Mouse (Mus musculus) limb, embryonic 13.5 days (tissue): ENCODE measurements around the gene Ube3b. TPM values are rescaled to one million over a fixed set of nuclear protein-coding genes. Genes with fewer than 3 reads are reported as not detected.

ENCODE experiments used
- ATAC-seq: fragments of 200-750 bp; cut with Nextera tagmentation; 2 replicates; pipeline ENCODE4 v1.8.0; 2017; ENCODE audit warnings: low read depth, moderate number of reproducible peaks, moderate TSS enrichment; ENCODE audit not compliant: low FRiP score
- H3K27ac ChIP-seq: fragments of 300-500 bp; sonication (generic); 2 replicates; pipeline ENCODE4 v1.5.1; 2015; ENCODE audit warnings: inconsistent platforms, mild to moderate bottlenecking, moderate library complexity
- H3K27me3 ChIP-seq: fragments of 300-500 bp; sonication (generic); 2 replicates; pipeline ENCODE4 v1.6.1; 2015; ENCODE audit warnings: mild to moderate bottlenecking, inconsistent platforms
- H3K36me3 ChIP-seq: fragments of 300-500 bp; sonication (generic); 2 replicates; pipeline ENCODE4 v1.6.1; 2015; ENCODE audit warnings: inconsistent platforms, mild to moderate bottlenecking, moderate library complexity
- H3K4me1 ChIP-seq: fragments of 300-500 bp; sonication (generic); 2 replicates; pipeline ENCODE4 v1.6.1; 2015; ENCODE audit warnings: inconsistent platforms
- H3K4me2 ChIP-seq: fragments of 300-500 bp; sonication (generic); replicated peaks from 2 replicates; pipeline ENCODE4 v1.6.1; 2015; ENCODE audit warnings: inconsistent platforms, mild to moderate bottlenecking, moderate library complexity
- H3K4me3 ChIP-seq: fragments of 300-500 bp; sonication (generic); 2 replicates; pipeline ENCODE4 v1.5.1; 2015; ENCODE audit warnings: moderate library complexity, mild to moderate bottlenecking, inconsistent platforms
- H3K9ac ChIP-seq: fragments of 300-500 bp; sonication (generic); 2 replicates; pipeline ENCODE4 v1.6.1; 2015; ENCODE audit warnings: mild to moderate bottlenecking, inconsistent platforms
- H3K9me3 ChIP-seq: fragments of 300-500 bp; sonication (generic); 2 replicates; pipeline ENCODE4 v1.6.1; 2016; ENCODE audit warnings: inconsistent platforms
- WGBS: fragments of 180-500 bp; shearing (Covaris S2); methylation state at CpG from one replicate; pipeline ENCODE4 v1.1.7; 2015; 5-methylcytosine and 5-hydroxymethylcytosine counted together
- polyA plus RNA-seq: library from polyadenylated mRNA; unstranded; fragments of >200 nt; fragmentation: Nextera tagmentation; extraction: Ambion mirVana; gene quantifications from 2 replicates; pipeline ENCODE4 v1.2.1, GENCODE M21; 2015

The Ube3b gene
- polyA plus RNA-seq, 1 experiment from 2014 or later, result 46.0 TPM

DNA sequence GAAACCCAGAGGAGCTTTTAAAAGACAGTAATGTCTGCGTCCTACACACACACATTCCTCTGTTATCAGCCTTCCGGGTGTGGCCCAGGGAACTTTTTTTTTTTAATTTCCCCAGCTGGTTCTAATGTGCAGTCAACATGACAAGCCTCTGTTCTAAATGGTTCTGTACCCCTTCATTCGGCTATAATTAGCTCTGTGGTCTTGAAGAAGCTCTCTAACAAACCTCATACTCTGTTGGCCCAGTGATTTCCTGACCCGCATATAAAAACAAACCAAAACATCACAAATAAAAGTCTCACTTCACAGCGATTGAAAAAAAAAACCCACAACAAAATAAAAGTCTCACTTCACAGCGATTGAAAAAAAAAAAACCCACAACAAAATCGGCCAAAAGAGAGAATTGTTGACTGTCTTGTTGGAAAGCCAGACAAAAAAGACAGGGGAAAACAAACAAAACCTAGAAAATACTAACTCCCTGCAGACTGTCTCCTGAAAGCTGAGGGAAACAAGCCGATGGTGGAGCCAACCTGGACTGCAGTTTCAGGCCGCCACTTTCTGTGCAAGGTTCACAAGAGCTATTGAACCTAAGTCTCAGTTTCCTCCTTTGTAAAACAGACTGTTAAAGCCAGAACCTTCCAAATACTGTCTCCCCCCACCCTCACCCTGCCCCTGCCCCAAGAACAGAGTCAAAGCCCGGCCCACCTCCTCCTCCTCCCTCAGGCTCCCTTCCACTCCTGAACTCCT lies 2.1 kb upstream of the Ube3b start:
- 61% methylated on average over 10 of the region's 10 CpGs for WGBS
- no peak for ATAC-seq
- Histone ChIP-seq H3K27me3 (no peaks in the 10 kb centered on the region), H3K4me2 (peak overlapping the region; percentile 94), H3K4me3 (peak overlapping the region; percentile 91), H3K9me3 (no peaks in the 10 kb centered on the region), H3K9ac (peak overlapping the region; percentile 95), H3K36me3 (peaks cover 34% of the 10 kb centered on the region), H3K4me1 (peaks cover 53% of the 10 kb centered on the region), H3K27ac (peak overlapping the region; percentile 15; the same call in 1 of the 2 replicates)

DNA sequence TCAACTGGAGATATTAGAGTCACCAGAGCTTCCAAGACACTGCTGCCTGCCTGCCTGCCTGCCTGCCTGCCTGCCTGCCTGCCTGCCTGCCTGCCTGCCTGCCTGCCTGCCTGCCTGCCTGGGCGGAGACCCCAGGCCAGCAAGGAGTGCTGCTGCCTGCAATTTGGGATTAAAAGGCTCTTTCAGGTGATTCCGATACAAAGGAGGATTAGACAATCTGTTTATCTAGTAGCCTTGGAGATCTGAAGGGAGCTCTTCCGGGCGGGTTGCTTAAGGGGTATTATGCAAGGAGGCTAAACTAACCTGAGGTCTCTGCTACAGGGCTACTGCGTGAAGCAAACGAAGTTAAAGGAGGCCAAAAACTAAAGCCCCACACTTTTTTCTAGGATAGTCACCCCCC lies 1.5 kb upstream of the Ube3b start:
- WGBS, result 47% methylated on average over 6 of the region's 6 CpGs
- Histone ChIP-seq H3K4me2 (peak overlapping the region; percentile 94), H3K27me3 (no peaks in the 10 kb centered on the region), H3K9ac (peak overlapping the region; percentile 95), H3K27ac (peak overlapping the region; percentile 15; the same call in 1 of the 2 replicates), H3K4me3 (peak overlapping the region; percentile 91), H3K36me3 (peaks cover 31% of the 10 kb centered on the region), H3K9me3 (no peaks in the 10 kb centered on the region), H3K4me1 (peaks cover 47% of the 10 kb centered on the region)
- no peak for ATAC-seq

DNA sequence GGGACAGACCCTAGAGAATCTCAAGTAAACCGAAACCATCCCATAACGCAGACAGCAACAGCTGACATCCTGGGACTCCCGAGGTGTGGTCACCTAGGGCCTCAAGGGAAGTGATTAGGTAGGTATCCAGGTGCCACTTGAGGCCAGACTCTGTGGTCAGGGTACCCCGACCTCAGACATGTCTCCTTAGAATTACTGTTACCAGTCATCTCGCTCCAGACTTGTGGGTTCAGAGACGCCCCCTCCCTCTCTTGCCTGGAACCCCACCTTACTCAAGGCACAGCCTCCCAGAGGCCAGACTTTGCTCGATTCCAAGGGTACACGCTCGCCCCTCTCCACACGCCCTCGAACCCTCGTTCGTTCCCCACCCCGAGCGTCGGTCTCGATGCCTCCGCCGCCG lies 644 bp upstream of the Ube3b start:
- Histone ChIP-seq H3K27ac (peak overlapping the region; percentile 75), H3K4me2 (peak overlapping the region; percentile 94), H3K27me3 (no peaks in the 10 kb centered on the region), H3K4me1 (peaks cover 43% of the 10 kb centered on the region), H3K9ac (peak overlapping the region; percentile 95), H3K36me3 (peaks cover 30% of the 10 kb centered on the region), H3K4me3 (peak overlapping the region; percentile 91), H3K9me3 (no peaks in the 10 kb centered on the region)
- 2% methylated on average over 20 of the region's 20 CpGs for WGBS
- peak; percentile 48 for ATAC-seq

DNA sequence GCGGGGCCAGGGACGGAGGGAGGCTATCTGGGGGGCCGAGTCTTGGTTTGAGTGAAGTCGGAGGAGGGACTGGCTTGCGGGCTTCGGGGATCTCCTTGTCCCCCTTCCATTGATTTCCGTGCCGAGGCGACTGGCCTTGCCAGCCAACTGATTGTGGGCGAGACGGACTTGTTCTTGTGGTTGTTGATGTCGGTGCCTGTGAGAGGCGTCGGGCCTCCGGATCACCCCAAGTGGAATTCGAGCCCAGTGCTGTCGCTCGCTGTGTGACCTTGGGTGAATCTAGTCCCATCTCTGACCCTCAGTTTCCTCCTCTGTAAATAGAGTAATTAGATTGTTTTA lies 575 bp downstream of the Ube3b start:
- ATAC-seq, result no peak; the same call in 1 of the 2 replicates
- Histone ChIP-seq H3K27me3 (no peaks in the 10 kb centered on the region), H3K36me3 (peaks cover 30% of the 10 kb centered on the region), H3K27ac (peak overlapping the region; percentile 79), H3K4me2 (peak overlapping the region; percentile 94), H3K4me3 (peak overlapping the region; percentile 91), H3K9ac (peak overlapping the region; percentile 95), H3K9me3 (no peaks in the 10 kb centered on the region), H3K4me1 (peaks cover 43% of the 10 kb centered on the region)
- WGBS, result 0% methylated on average over 18 of the region's 18 CpGs

DNA sequence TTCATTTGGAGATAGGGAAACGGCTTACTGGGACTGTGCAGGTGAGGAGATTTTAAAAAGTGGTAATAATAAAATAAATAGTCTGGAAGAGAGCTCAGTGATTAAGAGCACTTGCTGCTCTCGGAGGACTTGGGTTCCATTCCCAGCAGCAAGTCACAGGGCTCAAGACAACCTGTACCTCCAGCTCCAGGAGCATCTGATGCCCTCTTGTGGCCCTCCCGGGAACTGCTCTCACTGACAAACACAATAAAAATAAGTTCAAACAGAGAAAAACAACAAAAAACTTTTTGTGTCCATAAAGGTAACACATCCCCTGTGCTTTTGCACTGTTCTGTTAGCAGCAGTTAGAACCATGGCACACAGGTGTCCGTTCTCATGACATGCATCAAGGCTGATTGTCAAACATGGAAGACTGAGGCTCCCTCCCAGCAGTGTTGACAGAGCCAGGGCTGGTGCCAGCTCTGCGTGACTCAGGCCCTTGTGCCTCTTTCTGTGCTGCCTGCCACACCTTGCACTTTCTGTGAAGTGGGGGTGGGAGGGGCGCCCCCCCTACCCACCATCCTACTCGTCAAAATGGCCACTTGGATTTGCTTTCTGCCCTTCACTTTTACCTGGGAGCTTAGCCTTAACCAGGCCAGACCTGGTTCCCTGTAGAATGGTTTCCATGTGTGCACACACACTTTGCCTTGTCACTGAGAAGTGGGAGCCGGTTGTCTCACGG lies 2.9 kb downstream of the Ube3b start:
- WGBS, result 78% methylated on average over 9 of the region's 9 CpGs
- Histone ChIP-seq H3K9ac (no peak overlapping the region), H3K36me3 (peaks cover 47% of the 10 kb centered on the region), H3K9me3 (no peaks in the 10 kb centered on the region), H3K4me2 (no peak overlapping the region), H3K4me3 (no peak overlapping the region), H3K4me1 (peaks cover 28% of the 10 kb centered on the region), H3K27ac (no peak overlapping the region), H3K27me3 (no peaks in the 10 kb centered on the region)
- no peak for ATAC-seq

DNA sequence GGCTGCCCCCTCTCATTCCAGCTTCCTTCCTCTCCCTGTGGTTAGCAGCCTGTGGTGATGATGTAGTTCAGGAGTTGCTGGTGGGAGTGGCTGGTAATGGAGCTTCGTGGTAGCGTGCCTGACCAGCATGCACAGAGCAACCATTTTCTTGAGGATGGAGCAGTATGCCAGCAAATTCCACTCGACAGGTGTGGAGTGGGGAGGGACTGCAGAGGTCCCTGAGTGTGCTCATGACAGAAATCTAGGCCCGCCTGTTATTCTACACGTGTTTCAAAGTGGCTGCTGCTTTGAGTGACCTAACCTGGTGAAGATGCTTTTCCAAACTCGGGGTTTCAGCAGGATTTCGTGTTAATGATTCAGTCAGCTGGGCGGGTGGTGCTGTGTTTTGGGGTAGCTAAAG lies 4.0 kb downstream of the Ube3b start:
- no peak for ATAC-seq
- H3K27me3 ChIP-seq, result no peaks in the 10 kb centered on the region
- H3K9me3 ChIP-seq, result no peaks in the 10 kb centered on the region
- H3K27ac ChIP-seq, result no peak overlapping the region
- 92% methylated on average over 8 of the region's 8 CpGs for WGBS
- H3K9ac ChIP-seq, result no peak overlapping the region
- H3K36me3 ChIP-seq, result peaks cover 58% of the 10 kb centered on the region
- no peak overlapping the region for H3K4me2 ChIP-seq
- no peak overlapping the region for H3K4me3 ChIP-seq
- peaks cover 17% of the 10 kb centered on the region for H3K4me1 ChIP-seq

DNA sequence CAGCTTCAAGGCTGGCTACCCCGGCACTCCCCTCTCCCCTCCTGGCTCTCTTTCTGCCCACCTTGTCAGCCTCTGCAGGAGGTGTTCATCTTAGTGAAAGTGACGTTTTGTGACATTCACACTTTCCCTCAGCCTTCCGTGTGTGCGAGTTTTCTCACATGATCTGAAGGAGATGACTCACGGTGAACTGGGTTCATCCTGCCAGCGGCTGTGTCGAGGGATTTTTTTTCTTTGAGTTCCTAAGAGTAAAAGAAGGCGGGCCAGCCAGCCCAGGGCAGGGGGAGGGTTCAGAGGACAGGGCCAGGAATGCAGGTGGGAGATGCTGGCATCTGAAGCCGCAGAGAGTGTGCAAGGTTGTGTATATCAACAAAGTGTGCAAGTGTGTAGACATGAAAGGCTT lies 12.8 kb downstream of the Ube3b start:
- WGBS, result 85% methylated on average over 9 of the region's 9 CpGs
- no peak for ATAC-seq
- Histone ChIP-seq H3K27me3 (no peaks in the 10 kb centered on the region), H3K4me2 (no peak overlapping the region), H3K36me3 (peaks cover 98% of the 10 kb centered on the region), H3K9me3 (no peaks in the 10 kb centered on the region), H3K9ac (no peak overlapping the region), H3K4me3 (no peak overlapping the region), H3K27ac (no peak overlapping the region), H3K4me1 (no peaks in the 10 kb centered on the region)

DNA sequence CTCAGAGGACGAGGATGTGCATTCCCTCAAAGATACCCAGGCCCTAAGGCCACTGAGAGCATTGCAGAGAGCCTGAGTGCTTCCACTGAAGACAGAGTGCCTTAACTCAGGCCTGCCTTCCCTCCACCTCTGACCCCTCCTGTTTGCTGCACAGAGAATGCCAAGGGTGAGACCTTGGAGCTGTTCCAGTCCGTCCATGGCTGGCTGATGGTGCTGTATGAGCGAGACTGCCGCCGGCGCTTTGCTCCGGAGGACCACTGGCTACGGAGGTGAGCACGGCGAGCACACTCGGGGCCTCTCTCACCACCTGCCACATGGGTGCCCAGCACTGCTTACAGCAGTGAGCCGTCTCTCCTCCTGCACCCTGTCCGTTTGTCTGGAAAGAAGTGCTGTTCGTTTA lies 26.2 kb downstream of the Ube3b start:
- Histone ChIP-seq H3K4me3 (no peak overlapping the region), H3K36me3 (peaks cover 100% of the 10 kb centered on the region), H3K9ac (no peak overlapping the region), H3K27ac (no peak overlapping the region), H3K27me3 (no peaks in the 10 kb centered on the region), H3K4me2 (no peak overlapping the region), H3K4me1 (no peaks in the 10 kb centered on the region), H3K9me3 (no peaks in the 10 kb centered on the region)
- ATAC-seq, result no peak
- WGBS, result 88% methylated on average over 14 of the region's 14 CpGs

DNA sequence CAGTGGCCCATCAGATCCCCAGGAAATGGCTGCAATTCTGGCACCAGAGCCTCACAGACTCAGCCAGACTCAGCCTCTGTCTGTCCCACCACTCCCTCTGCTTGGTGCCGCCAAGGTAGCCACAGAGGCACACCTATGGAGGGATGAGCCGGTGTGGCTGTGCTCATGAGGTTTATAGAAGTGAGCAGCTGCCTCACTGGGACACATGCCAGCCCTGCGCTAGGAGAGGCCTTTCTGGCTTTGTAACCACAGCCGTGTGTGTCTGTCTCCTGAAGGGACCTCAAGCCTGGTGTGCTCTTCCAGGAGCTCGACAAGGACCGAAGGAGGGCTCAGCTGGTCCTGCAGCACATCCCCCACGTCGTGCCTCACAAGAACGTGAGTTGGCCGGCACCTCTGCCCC lies 26.9 kb downstream of the Ube3b start:
- Histone ChIP-seq H3K9ac (no peak overlapping the region), H3K27me3 (no peaks in the 10 kb centered on the region), H3K4me2 (no peak overlapping the region), H3K4me1 (no peaks in the 10 kb centered on the region), H3K36me3 (peaks cover 100% of the 10 kb centered on the region), H3K27ac (no peak overlapping the region), H3K4me3 (no peak overlapping the region), H3K9me3 (no peaks in the 10 kb centered on the region)
- no peak for ATAC-seq
- WGBS, result 88% methylated on average over 10 of the region's 10 CpGs

DNA sequence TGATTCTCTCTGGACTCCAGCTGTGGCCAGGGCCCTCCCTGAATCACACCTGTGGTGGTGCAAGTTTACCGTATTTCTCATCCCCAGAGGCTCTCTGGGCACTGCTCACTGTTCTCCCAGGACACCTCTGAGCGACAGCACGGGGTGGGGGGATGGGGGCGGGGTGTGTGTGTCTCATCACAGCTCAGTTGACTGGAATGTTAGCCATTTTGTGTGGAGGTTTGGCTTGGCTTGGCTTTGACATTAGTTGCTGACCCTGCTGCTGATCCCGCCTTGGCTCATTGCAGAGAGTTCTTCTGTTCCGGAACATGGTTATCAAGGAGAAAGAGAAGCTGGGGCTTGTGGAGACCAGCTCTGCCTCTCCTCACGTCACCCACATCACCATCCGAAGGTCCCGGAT lies 27.4 kb downstream of the Ube3b start:
- no peak overlapping the region for H3K4me2 ChIP-seq
- no peak overlapping the region for H3K27ac ChIP-seq
- no peaks in the 10 kb centered on the region for H3K27me3 ChIP-seq
- ATAC-seq, result no peak
- no peak overlapping the region for H3K4me3 ChIP-seq
- H3K36me3 ChIP-seq, result peaks cover 100% of the 10 kb centered on the region
- no peaks in the 10 kb centered on the region for H3K9me3 ChIP-seq
- 88% methylated on average over 9 of the region's 9 CpGs for WGBS
- no peaks in the 10 kb centered on the region for H3K4me1 ChIP-seq
- H3K9ac ChIP-seq, result no peak overlapping the region

DNA sequence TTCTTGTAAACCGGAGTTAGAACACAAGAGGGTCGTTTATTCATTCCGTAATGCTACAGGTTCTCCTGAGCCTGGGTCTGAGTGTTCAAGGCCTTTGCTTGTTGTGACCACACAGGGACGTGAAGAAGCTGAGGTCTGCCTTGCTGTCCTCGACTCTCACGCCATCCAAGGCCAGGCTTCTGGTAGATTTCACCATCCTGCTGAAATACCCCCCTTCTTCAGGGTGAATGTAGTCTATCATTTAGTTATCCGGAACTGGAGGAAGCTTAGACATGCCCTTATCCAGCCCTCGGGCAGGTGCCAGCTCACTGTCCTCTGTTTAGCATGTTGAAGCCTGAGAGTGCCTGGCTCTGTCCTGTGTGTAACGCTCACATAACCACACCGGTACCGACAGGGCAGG lies 28.4 kb downstream of the Ube3b start:
- peaks cover 100% of the 10 kb centered on the region for H3K36me3 ChIP-seq
- no peak for ATAC-seq
- H3K9ac ChIP-seq, result no peak overlapping the region
- H3K27ac ChIP-seq, result no peak overlapping the region
- WGBS, result 90% methylated on average over 11 of the region's 11 CpGs
- H3K27me3 ChIP-seq, result no peaks in the 10 kb centered on the region
- H3K4me3 ChIP-seq, result no peak overlapping the region
- H3K4me1 ChIP-seq, result no peaks in the 10 kb centered on the region
- no peaks in the 10 kb centered on the region for H3K9me3 ChIP-seq
- no peak overlapping the region for H3K4me2 ChIP-seq

DNA sequence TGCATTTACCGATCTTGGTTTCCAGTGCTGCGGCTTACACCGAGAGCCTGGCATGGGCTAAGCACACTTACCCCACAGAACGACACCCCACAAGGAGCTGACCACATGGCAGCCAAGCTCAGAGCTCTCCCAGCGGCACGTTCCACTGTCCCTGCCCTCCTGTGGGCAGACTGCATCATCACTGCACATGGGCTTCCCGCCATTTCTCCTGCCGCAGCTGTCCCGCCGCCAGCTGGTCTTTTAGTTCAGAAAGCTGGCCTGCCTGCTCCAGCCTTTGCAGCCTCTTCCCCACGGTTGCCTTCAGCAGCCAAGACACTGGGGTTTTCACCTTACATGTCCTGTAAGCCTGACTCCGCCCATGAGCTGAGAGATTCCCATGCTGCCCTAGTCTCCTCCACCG lies 30.0 kb downstream of the Ube3b start:
- Histone ChIP-seq H3K36me3 (peaks cover 100% of the 10 kb centered on the region), H3K27ac (no peak overlapping the region), H3K27me3 (no peaks in the 10 kb centered on the region), H3K9ac (no peak overlapping the region), H3K9me3 (no peaks in the 10 kb centered on the region), H3K4me1 (no peaks in the 10 kb centered on the region), H3K4me2 (no peak overlapping the region), H3K4me3 (no peak overlapping the region)
- no peak for ATAC-seq
- 92% methylated on average over 13 of the region's 13 CpGs for WGBS
